In the genomic region with DNA sequence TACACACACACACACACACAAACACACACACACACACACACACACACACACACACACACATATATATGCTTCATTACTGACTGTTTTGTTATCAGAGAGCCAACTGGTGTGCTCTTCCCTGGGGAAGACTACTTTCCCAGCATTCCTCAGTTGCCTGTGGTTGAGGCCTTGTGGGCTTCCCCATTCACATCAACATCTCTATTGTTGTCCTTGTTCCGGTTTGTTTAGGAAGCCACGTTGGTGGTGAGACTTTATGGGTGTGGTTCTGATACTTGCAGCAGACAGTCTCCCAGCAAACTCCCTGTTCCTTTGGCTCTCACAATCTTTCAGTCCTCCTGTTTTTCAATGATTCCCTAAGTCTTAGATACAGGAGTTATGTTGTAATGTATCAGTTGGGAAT, we compare ENCODE assay signal across 10 mouse cellular contexts.
"Had no signal": no experiment of that assay in that cellular context is flagged by ENCODE, and none has a peak within 500 bp of the region (broad histone marks: within the 10 kb centered on the region; RNA-seq: fewer than 3 reads in every experiment).

No protein-coding gene starts in this region.

- DNase-seq: gastrocnemius, postnatal 14 days; gastrocnemius, postnatal 36 days; heart, adult 18-20 months; heart, postnatal 10 days; kidney, adult 11 months; kidney, adult 2 months; kidney, adult 9 months; kidney, postnatal 25 days; kidney, postnatal 4 days; left cerebral cortex, postnatal 4 days had no signal
